Mouse (Mus musculus) embryo, embryonic 9.5 days (tissue): ENCODE measurements at regions not wholly inside any gene's neighbourhood (a gene's known extent, or its start where the extent isn't known, plus 50 kb on each side); places are given as distances from the start of the nearest gene placed in this dataset.
A peak's percentile ranks its signal among the peaks of the same experiment; 100 is the strongest.

ENCODE experiments used
- DNase-seq: peaks from one replicate; pipeline ENCODE4 v3.0.0-alpha.2; 2017; ENCODE audit errors: extremely low spot score

DNA sequence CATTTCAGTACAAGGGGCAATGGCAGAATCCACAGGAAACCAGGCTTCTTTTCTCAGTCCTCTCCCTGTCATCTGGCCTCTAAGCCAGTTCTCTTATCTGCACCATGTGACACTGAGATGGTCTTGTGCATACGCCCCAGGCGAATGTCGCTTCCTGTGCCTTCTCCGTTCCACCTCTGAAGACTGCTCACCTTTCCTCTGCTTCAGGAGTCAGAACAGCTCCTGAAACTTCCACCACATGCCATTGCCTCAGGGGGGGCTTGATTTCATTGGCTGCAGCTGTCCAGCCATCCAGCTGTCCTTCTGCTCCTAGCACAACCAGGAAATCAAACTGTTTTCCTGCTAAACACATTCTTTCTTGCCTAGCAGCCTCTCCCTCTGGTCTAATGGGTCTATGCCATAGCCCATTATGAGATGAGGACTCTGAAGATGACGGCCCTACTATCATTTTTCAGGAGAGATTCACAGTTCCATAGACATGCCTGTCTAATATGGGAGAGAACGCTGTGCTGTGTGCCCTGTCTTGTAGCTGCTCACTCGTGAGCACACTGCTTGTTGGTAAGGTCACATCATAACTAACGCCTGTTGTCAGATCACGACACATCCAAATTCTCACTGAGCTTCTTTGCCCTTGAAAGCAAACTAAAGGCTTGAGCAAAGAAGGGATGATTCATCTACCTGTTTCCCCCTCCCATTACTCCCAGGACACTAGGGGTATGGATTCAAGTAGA, 129.9 kb upstream of the Fmo9 start:
- no peak for DNase-seq

DNA sequence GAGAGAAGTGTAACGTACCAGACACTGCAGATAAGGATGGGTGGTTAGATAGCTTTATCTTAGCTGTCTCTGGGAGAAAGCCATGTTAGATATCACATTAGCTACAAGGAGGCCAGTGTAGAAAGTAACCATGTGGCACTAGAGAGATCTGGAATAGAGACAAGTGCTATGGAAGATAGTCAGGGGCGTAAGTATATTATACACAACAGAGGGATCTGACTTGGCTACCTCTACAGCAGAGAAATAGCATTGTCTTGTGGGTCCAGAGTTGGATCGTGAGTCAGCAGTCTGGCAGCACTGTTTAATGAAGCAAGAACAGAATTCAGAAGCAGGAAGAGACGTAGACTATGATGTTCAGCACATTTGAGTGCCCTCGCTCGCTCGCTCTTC, 130.4 kb upstream of the Fmo9 start:
- DNase-seq = no peak

DNA sequence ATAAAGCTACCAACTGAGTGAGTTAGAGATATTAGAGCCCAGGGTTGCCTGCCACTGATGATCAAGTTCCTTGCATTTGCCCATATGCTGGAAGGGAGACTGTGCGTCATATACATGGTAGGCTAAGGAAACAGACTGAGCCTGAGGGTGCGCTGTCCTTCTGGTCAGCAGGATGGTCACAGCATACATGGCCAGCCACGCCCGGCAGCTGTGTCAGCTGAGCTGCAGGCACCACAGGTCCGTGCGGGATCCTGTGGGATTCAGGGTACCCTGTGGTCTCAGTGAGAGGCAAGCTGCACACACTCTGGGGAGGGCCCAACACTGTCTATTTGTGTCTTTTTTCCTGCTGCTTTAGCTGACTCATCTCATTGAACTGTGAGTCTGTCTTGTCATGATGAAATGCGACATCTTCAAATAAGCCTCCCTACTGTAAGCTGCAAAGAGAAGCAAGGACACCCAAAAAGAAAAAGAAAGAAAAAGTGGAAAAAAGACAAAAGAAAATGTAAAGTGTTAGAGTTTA, 131.3 kb upstream of the Fmo9 start:
- no peak for DNase-seq

DNA sequence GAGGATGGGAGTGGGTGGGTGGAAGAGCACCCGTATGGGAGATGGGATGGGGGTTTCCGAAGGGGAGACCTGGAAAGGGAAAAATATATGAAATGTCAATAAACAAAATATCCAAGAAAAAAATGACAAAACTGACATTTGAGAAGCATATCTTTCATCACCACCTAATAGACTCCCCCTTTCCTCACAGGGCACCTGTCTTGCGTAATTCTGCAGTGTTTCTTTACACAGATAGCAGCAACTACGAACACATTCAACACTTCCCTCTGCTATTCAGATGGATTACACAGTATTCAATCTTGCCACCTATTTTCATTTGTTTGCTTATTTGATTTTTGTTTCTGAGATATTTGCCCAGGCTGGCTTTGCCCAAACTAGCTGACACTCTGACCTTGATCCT, 136.3 kb upstream of the Fmo9 start:
- DNase-seq = no peak

DNA sequence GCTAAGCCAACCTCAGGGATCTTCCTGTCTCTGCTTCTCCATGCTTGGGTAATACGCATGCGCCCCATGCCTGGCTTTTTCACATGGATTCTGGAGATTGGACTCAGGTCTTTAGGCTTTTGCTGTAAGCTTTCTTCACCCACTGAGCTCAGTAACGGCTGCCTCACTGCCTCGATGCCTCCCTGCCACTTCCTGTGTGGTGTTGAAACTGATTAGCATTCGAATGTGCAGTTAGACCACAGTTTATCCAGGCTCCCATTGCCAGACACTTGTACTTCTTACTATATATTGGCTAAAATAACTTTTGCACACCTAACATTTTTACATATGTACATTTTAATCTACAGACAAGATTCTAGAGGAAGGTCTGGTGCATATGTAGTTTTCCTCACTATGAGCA, 137.0 kb upstream of the Fmo9 start:
- DNase-seq = no peak

DNA sequence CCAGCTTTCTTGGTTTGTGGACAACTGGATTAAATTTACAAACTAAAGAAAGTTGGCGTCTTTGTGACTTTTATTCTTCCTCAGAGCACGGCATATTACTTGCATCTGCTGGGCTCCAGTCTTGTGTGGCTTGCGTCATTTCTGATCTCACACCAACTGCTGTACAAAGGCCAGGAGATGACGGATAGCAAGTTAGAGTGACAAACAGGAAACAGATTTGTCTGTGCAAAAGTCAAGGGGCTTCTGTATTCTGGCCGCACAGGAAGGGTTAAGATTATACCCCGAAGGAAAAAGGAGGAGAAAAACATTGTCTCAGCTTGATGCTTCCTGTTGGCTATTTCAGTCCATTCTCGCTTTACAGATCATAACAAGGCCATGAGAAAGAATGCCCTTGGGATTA, 137.8 kb upstream of the Fmo9 start:
- DNase-seq = no peak

DNA sequence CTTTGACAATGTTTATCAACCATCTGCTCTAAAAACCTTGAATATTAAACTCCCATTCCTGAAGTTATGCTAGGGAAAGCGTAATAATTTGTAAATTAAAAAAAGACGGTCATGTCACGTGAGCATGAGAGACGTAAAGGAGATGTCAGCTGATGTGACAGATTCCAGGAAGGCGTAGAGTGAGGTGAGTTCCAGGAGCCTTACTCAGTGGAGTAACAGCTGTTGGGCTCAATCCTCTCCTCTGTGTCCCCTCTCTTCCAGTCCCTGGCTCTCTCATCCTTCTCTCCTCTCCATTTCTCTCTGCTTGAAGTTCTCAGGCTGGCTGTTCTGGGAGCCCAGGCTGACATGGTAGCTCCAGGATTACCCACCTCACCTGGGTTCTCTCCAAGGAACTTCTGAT, 138.4 kb upstream of the Fmo9 start:
- DNase-seq = no peak

DNA sequence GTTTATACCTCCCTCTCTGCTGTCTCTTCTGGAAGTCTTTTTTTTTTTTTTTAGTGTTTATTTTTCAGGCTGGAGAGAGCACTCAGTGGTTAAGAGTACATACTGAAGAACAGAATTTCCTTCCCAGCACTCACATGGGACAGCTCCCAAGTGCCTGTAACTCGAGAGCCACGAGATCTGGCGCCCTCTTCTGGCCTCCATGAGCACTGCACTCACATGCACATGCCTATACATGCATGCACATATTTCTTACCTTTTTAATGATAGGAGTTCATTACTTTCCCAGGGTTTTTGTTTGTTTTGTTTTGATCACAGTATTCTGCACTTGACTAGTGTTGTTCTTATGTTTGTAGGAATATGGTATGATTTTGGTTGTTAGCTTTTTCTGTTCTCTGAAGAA, 139.5 kb upstream of the Fmo9 start:
- no peak for DNase-seq

DNA sequence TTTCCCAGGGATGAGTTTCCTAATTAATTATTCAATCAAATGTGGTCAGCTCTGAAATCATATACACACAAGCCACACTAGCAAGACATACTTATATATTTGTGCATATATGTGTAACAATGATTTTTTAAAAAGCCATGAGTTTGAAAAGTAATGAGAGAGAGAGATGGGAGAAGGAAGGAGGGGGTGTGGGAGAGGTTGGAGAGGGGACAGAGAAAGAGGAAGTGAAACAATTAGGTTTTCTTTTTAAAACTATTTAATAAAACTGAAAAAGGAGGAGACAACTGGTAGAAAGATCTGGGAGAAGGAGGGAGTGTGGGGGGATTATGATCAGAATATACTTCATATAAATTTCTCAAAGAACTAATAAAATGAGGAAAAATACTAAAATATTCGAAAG, 155.7 kb upstream of the Fmo9 start:
- no peak for DNase-seq

DNA sequence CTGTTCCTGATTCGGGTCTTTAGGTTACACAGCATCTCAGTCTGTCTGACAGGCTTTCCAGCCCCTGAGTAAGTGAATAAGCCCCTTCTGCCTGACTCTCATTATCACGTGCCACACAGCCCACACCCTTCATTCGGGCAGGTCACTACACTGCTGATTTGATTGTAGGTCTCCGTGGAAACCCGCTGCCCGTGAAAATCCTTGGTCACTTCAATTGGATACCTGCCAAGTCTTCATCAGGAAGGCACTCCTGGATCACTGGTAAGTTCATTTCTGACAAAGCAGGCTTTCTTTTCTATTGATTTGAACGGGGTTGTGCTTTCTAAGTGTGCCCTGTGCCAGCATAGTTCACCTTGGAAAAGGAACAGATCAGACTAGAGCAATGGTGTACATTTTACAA, 158.2 kb upstream of the Fmo9 start:
- no peak for DNase-seq

DNA sequence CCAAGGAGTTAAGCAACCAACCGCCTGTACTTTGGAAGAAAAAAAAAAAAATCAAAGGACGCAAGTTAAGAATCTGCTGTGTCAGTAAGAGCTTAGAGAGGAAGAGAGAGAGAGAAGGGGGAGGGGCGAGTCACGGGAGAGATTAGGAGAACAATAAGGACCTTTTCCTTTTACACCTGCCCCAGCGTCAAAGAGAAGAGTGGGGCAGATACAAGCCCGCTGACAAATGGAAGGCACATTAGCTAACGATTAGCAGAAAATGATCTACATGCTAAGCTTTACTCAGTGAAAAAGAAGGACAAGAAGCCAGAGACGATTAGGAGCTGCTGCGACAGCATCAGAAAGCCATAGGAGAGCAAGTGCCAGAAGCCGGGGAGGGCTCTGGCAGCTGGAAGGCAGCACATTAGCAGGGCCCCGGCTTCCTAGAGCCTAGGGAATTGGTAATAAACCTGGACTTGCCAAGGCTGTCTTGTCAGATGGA, 157.8 kb upstream of the Fam78b start:
- peak; percentile 15 for DNase-seq

DNA sequence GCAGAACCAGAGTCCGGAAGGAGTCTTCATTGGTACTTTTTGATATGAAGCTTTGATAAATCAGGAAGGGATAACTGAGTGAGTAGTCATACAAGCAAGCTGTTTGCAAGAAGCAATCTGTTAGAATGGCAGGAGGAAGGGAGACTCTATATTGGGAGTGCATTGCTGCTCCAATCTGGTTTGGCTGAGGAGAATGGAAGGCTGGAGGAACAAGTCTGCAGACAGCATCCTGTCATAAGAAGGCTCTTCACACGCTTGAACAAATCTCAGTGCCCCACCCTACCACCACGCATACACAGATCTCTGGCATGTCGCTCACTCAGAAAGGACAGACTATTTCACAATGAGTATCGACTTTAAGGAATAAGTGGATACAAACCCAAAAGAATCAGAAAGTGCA, 154.7 kb upstream of the Fam78b start:
- DNase-seq = no peak

DNA sequence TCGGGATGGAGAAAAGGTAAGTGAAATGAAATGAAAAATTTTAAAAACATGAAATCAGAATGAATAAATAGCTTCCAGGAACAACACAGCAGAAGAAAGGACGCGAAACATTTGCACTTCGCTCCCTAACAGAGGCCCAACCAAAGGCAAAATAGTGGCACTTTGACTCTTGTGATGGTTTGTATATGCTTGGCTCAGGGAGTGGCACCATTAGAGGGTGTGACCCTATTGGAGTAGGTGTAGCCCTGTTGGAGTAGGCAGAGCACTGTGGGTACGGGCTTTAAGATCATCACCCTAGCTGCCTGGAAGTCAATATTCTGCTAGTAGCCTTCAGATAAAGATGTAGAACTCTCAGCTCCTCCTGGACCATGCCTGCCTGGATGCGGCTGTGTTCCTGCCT, 154.0 kb upstream of the Fam78b start:
- DNase-seq = no peak

DNA sequence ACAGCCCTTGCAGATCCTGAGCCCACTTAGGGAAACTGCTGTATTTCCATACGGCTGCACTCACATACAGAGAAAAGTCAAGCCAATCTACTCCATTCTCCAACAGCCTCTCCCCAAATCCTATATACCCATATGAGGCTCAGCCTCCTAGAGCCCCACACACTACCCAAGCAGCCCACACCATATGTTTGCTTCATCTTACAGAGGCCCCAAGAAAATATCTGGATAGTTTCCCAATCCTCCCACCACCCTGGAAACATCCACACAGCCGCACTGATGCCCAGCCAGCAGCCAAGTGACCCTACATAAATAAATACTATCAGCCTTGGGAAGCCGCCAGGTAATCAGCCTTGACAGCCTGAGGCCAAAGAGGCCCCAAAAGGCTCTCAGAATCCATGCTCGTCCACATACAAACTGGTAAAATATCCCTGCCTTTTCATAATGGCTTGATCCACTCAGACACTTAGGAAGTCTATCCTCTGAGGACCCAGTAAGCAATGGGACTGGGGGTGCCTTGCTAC, 153.1 kb upstream of the Fam78b start:
- no peak for DNase-seq

DNA sequence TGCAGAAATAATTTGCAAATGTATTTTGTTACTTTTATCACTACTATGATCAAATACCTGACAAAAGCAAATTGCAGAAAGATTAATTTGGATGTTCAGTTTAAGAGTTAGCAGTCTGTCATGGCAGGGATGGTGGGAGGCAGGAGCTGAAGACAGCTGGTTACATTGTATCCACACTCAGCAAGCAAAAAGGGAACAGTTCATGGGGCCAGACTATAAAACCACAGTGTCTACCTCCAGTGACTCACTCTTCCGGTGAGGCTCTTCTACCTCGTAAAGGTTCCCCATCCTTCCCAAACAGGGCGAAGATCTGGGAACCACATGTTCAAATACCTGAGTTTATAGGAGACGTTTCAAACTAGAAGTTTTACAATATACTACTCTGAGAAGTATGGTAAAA, 145.2 kb upstream of the Fam78b start:
- no peak for DNase-seq

DNA sequence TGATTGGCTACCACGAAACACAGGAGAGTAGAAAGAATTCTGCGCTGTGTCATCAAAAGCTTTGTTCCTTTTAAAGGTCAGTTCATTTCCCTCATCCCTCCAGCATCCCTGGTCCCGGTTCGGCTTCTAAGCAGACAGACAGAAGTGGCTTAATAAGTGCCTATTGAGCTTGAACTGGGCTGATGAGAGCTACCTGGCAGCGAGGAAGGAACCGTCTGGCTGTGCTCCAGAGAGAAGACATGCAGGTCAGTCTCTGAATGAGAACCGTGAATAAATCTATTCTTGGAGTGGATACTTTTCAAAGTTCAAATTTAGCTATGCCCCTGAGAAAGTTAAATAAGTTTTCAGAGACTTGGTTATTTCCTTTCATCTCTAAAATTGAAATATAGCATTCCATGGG, 135.0 kb upstream of the Fam78b start:
- no peak for DNase-seq

DNA sequence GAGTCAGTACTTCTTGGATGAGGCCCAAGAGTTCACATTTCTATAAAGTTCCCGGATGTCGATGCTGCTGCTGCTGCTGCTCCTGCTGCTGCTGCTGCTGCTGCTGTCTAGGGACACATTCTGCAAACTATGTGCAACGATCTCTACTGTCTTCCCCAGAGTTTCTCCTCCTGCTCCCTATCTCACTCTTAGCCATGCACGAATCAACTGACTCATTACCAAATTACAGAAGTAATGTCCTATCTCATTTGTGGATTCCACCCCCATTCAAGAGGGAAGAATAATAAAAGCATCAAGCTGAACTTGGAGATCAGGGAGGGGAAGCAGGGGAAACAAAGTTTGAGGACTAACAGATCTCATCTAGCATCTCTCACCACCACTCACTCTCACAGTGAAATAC, 130.0 kb upstream of the Fam78b start:
- DNase-seq = no peak

DNA sequence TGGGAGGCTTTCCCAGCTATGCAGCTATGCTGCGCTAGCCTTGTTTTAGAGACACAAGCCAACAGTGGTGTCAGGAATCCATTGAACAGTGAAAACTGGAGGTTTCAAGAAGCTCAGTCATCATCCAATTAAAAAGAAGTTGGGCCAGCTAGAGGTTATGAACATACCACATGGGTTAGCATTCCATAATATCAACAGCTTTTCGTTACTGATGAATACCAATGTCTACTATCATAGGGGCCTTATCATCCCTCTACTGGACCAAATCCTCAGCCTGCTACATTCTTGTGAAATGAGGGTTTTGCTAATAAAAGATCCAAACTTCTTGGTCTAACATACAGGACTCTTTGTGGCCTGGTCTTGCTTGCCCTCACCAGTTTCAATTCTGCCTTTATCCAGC, 124.8 kb upstream of the Fam78b start:
- no peak for DNase-seq

DNA sequence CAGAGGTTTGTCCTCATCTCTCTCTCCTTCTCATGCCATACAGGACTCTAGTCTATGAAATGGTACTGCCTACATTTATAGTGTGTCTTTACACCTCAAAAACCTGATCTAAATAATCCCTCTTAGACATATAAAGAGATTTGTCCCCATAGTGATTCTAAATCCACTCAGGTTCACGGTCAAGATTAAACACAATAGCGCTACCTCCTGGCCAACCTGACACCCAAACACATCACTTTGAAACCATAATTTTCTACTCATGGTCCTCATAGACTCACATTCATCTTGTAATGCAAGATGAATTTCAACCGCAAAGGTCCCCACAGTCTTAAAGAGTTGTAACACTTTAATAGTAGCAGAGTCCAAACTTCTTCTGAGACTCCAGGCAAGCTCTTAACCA, 118.0 kb upstream of the Fam78b start:
- DNase-seq = no peak

DNA sequence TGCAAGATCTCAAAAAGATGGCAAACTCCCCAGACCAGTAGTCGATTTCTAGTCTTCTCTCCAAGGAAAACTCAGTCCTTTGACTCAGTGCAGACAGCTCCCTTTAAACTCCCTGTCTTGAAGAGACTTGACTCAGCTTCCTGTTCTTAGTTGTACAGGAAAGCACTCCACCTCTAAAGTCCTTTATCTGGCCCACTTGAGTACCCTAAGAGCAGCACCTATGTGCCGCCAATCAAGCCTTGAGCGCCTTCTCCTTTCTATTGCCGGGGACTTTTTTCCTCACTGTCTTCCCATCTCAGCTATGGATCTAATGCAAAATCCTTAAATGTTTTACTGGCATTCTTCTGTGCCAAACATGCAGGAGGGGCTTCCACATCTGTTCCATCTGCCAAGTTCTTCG, 105.3 kb upstream of the Fam78b start:
- no peak for DNase-seq

DNA sequence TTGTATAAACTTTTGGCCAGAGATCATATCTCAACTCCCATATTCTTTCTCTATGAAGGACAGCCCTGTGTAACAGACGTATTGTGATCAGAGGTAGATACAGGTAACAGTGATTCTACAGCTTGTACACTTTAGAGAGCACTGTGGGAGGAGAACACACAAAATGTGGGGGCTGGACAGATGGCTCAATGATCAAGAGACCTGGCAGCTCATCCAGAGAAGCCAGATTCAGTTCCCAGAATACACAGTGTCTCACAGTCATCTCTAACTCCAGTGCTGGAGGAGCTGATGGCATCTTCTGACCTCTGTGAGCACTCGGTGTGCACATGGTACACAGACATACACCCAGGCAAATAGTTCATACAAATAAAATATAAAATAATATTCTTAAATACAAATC, 102.5 kb upstream of the Fam78b start:
- no peak for DNase-seq

DNA sequence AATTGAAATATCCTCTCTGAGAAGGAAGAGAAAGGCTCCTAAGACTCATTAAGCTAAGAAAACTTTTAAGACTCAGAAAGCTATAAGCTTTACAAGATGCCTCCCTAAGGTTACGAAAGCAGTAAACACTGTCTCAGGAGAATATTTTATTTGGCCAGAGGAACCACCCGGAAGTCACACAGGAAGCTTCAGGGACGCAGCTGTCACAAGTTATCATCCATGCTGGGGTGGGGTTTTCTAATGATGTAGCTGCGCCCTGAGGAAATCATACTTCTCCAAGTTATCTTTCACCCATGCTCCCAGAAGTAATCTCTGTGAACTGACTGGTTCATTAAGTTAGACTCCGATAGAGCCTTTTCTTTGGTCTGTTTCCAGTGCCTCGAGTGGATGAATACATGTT, 102.0 kb upstream of the Fam78b start:
- no peak for DNase-seq

DNA sequence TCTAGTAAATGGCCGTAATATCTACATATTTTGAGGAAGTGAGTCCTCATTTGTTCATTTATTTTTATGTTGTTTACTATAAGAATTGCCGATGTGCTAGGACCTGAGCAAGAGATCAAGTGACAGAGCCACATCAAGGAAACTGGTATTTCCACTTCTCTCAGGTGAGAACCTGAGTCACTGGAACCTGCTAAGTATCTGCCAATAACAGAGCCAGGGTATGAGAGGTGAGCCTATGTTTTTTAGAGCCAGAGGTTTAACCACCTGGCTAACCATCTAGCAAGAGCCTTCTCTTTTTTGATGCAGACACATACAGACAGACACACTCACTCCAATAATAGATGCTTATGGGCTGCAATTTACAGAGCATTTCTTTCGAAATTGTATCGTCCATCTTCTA, 101.2 kb upstream of the Fam78b start:
- no peak for DNase-seq
